Mouse (Mus musculus): ENCODE data around the gene Kcnk3.

- TF ChIP-seq CTCF (IDR thresholded peaks at IDR 0.05; ENCODE audit: extremely low read depth, insufficient read depth, low read length) (no peak), POLR2A (IDR thresholded peaks at IDR 0.05; ENCODE audit: extremely low read depth, insufficient read depth, low read length) (no peak)
These were observed 86.0 kb downstream of the Kcnk3 start for GRCm38 (mm10) chr5:30674001-30674400.
